Mouse (Mus musculus) midbrain, embryonic 16.5 days (tissue): ENCODE data around the gene Olfr1020. TPM values are rescaled to one million over a fixed set of nuclear protein-coding genes. Genes with fewer than 3 reads are reported as not detected.

Source experiments
- ATAC-seq: fragments of 200-750 bp; cut with Nextera tagmentation; 2 replicates; pipeline ENCODE4 v1.8.0; 2017; ENCODE audit warnings: moderate TSS enrichment
- H3K27ac ChIP-seq: fragments of 300-500 bp; sonication (generic); 2 replicates; pipeline ENCODE4 v1.5.1; 2014; ENCODE audit warnings: mild to moderate bottlenecking, low read length, mixed read lengths
- H3K27me3 ChIP-seq: fragments of 300-500 bp; sonication (generic); 2 replicates; pipeline ENCODE4 v1.6.1; 2014; ENCODE audit warnings: low read depth, low read length, mixed read lengths; ENCODE audit not compliant: control insufficient read depth, insufficient read depth
- H3K36me3 ChIP-seq: fragments of 300-500 bp; sonication (generic); 2 replicates; pipeline ENCODE4 v1.6.1; 2014; ENCODE audit warnings: mild to moderate bottlenecking, low read length, moderate library complexity, mixed read lengths; ENCODE audit not compliant: control insufficient read depth, insufficient read depth
- H3K4me1 ChIP-seq: fragments of 300-500 bp; sonication (generic); 2 replicates; pipeline ENCODE4 v1.6.1; 2014; ENCODE audit warnings: mild to moderate bottlenecking, low read length, mixed read lengths; ENCODE audit not compliant: control insufficient read depth, insufficient read depth
- H3K4me2 ChIP-seq: fragments of 300-500 bp; sonication (generic); 2 replicates; pipeline ENCODE4 v1.6.1; 2014; ENCODE audit warnings: mild to moderate bottlenecking, low read length, mixed read lengths
- H3K4me3 ChIP-seq: fragments of 300-500 bp; sonication (generic); 2 replicates; pipeline ENCODE4 v1.5.1; 2014; ENCODE audit warnings: low read depth, mild to moderate bottlenecking, low read length, moderate library complexity, mixed read lengths
- H3K9ac ChIP-seq: fragments of 300-500 bp; sonication (generic); 2 replicates; pipeline ENCODE4 v1.6.1; 2014; ENCODE audit warnings: low read depth, low read length, mixed read lengths
- H3K9me3 ChIP-seq: fragments of 300-500 bp; sonication (generic); replicated peaks from 2 replicates; pipeline ENCODE4 v1.6.1; 2014; ENCODE audit warnings: mild to moderate bottlenecking, low read length, mixed read lengths; ENCODE audit not compliant: control insufficient read depth, poor library complexity, severe bottlenecking
- WGBS: fragments of 180-500 bp; shearing (Covaris S2); extraction: QIAGEN DNeasy Blood & Tissue Kit; methylation state at CpG from one replicate; pipeline ENCODE4 v1.1.7; 2014; 5-methylcytosine and 5-hydroxymethylcytosine counted together
- polyA plus RNA-seq: library from polyadenylated mRNA; unstranded; fragments of >200 nt; fragmentation: Nextera tagmentation; extraction: Ambion mirVana; gene quantifications from 2 replicates; pipeline ENCODE4 v1.2.1, GENCODE M21; 2015

Olfr1020 gene
- polyA plus RNA-seq: not detected in 2 replicates

GRCm38 (mm10) chr2:85846730-85847129 lies at the start of gene Olfr1020:
Olfr1020 (plus strand) TSS chr2:85847030.
- no peak within 1 kb of the TSS for H3K4me2 ChIP-seq
- H3K36me3 ChIP-seq: no peaks in the 10 kb centered on the region
- no peaks in the 10 kb centered on the region for H3K27me3 ChIP-seq
- no peaks in the 10 kb centered on the region for H3K4me1 ChIP-seq
- no peaks in the 10 kb centered on the region for H3K9me3 ChIP-seq
- ATAC-seq: no peak
- WGBS: 68% methylated on average over 1 of the region's 1 CpGs
- H3K9ac ChIP-seq: no peak within 1 kb of the TSS
- no peak within 1 kb of the TSS for H3K4me3 ChIP-seq
- H3K27ac ChIP-seq: no peak within 1 kb of the TSS

GRCm38 (mm10) chr2:85802444-85802843 lies 44.4 kb upstream of the Olfr1020 start, which contains the start of gene Olfr1016:
Olfr1016 (minus strand) TSS chr2:85802544.
- Histone ChIP-seq H3K4me3 (no peak within 1 kb of the TSS), H3K27me3 (no peaks in the 10 kb centered on the region), H3K36me3 (no peaks in the 10 kb centered on the region), H3K9me3 (no peaks in the 10 kb centered on the region), H3K27ac (no peak within 1 kb of the TSS), H3K4me1 (no peaks in the 10 kb centered on the region), H3K4me2 (no peak within 1 kb of the TSS), H3K9ac (no peak within 1 kb of the TSS)
- no peak for ATAC-seq
- 94% methylated on average over 2 of the region's 2 CpGs for WGBS

DNA sequence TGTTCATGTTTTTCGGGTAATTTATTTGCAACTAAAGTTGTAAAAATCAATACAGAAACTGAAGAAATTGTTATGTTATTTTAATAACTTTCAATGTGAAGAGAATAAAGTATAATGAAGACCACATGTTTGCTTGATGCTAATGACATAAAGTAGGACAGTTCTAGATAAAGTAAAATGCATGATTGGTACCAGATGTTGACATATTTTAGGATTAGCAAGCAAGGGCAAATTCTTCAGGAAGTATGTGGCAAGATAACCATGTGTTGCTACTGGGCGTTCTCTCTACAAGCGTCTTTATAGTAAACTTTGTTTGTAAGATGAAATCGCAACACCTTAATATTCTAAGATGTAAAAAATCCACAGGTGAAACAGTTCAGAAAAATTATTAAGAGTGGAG lies 42.3 kb upstream of the Olfr1020 start:
- 93% methylated on average over 4 of the region's 4 CpGs for WGBS
- no peaks in the 10 kb centered on the region for H3K9me3 ChIP-seq
- no peaks in the 10 kb centered on the region for H3K4me1 ChIP-seq
- H3K4me2 ChIP-seq: no peak overlapping the region
- no peak overlapping the region for H3K9ac ChIP-seq
- no peaks in the 10 kb centered on the region for H3K36me3 ChIP-seq
- no peak overlapping the region for H3K4me3 ChIP-seq
- ATAC-seq: no peak
- H3K27ac ChIP-seq: no peak overlapping the region
- no peaks in the 10 kb centered on the region for H3K27me3 ChIP-seq

DNA sequence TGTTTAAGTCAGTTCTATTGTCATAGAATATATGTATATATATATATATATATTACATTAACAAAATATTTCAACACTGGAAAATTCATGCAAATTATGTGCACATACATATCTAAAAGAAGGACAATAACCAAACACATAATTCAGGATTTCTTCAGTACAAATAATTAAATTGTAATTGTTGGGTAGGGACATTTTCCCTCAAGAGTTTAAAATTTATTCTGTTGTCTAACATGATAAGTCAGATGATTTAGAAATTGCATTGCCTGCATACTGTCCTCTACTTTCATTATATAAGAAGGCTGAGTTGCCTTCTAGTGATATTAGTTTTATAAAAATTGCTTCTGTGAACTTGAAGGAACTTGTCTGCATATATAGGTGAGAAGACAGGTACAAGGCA lies 28.7 kb upstream of the Olfr1020 start, which contains the start of gene Olfr1018:
Gene Olfr1018, plus strand, starts transcription at position 301 of the 400 bp plus-strand sequence.
- no peak for ATAC-seq

DNA sequence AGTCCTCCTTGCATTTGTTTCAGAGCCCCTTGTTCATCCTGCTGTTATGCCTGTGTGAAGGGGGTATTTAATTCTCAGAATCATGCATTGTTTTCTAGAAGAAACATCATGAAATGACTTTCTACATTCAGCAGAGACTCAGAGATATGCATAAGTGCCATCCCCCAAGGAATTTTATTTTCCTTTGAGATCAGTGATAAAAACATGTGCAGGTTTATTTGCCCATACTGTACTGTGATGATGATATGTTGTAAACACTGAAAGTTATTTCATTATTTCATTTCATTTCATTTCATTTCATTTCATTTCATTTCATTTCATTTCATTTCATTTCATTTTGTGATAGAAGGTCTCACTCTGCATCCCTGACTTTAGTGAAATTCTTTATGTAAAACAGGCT lies 1.4 kb upstream of the Olfr1020 start, which contains the start of gene Olfr1019:
Gene Olfr1019, minus strand, starts transcription at position 101 of the 400 bp plus-strand sequence.
- Histone ChIP-seq H3K4me2 (no peak within 1 kb of the TSS), H3K9me3 (no peaks in the 10 kb centered on the region), H3K36me3 (no peaks in the 10 kb centered on the region), H3K27ac (no peak within 1 kb of the TSS), H3K4me3 (no peak within 1 kb of the TSS), H3K27me3 (no peaks in the 10 kb centered on the region), H3K9ac (no peak within 1 kb of the TSS), H3K4me1 (no peaks in the 10 kb centered on the region)
- no peak for ATAC-seq

More for the DNA sequence above, 28.7 kb upstream of the Olfr1020 start, which contains the start of gene Olfr1018:
- no peak within 1 kb of the TSS for H3K4me2 ChIP-seq
- H3K27ac ChIP-seq: no peak within 1 kb of the TSS
- no peaks in the 10 kb centered on the region for H3K9me3 ChIP-seq
- no peaks in the 10 kb centered on the region for H3K36me3 ChIP-seq
- H3K4me1 ChIP-seq: no peaks in the 10 kb centered on the region
- H3K9ac ChIP-seq: no peak within 1 kb of the TSS
- no peaks in the 10 kb centered on the region for H3K27me3 ChIP-seq
- H3K4me3 ChIP-seq: no peak within 1 kb of the TSS

GRCm38 (mm10) chr2:85868294-85868693 lies 21.5 kb downstream of the Olfr1020 start, which contains the start of gene Olfr1022:
Olfr1022 (plus strand) TSS chr2:85868594.
- 68% methylated on average over 2 of the region's 2 CpGs for whole genome bisulfite sequencing
- Histone ChIP-seq H3K4me1 (no peaks in the 10 kb centered on the region), H3K4me3 (no peak within 1 kb of the TSS)

GRCm38 (mm10) chr2:85885340-85885739 lies 38.5 kb downstream of the Olfr1020 start, which contains the start of gene Olfr1023:
Olfr1023 (plus strand) TSS chr2:85885640.
- 76% methylated on average over 2 of the region's 2 CpGs for WGBS

More at GRCm38 (mm10) chr2:85868294-85868693, 21.5 kb downstream of the Olfr1020 start, which contains the start of gene Olfr1022:
- H3K36me3 ChIP-seq: no peaks in the 10 kb centered on the region
- ATAC-seq: no peak
- H3K4me2 ChIP-seq: no peak within 1 kb of the TSS
- no peaks in the 10 kb centered on the region for H3K9me3 ChIP-seq
- H3K9ac ChIP-seq: no peak within 1 kb of the TSS
- no peak within 1 kb of the TSS for H3K27ac ChIP-seq
- no peaks in the 10 kb centered on the region for H3K27me3 ChIP-seq

More at GRCm38 (mm10) chr2:85885340-85885739, 38.5 kb downstream of the Olfr1020 start, which contains the start of gene Olfr1023:
- no peaks in the 10 kb centered on the region for H3K4me1 ChIP-seq
- ATAC-seq: no peak
- H3K36me3 ChIP-seq: no peaks in the 10 kb centered on the region
- no peak within 1 kb of the TSS for H3K27ac ChIP-seq
- no peak within 1 kb of the TSS for H3K9ac ChIP-seq
- H3K4me3 ChIP-seq: no peak within 1 kb of the TSS
- no peaks in the 10 kb centered on the region for H3K27me3 ChIP-seq
- no peak within 1 kb of the TSS for H3K4me2 ChIP-seq
- H3K9me3 ChIP-seq: no peaks in the 10 kb centered on the region

Other genes with a start within 250 kb of the Olfr1020 start
- not detected in 2 replicates for gene Olfr1000, start 235.1 kb upstream of the Olfr1020 start, polyA plus RNA-seq
- not detected in 2 replicates for gene Olfr1002, start 196.3 kb upstream of the Olfr1020 start, polyA plus RNA-seq
- gene Olfr154, start 182.6 kb upstream of the Olfr1020 start, polyA plus RNA-seq: not detected in 2 replicates
- gene Olfr1006, start 168.3 kb upstream of the Olfr1020 start, polyA plus RNA-seq: not detected in 2 replicates
- not detected in 2 replicates for gene Olfr1008, start 157.6 kb upstream of the Olfr1020 start, polyA plus RNA-seq
- gene Olfr1009, start 131.6 kb upstream of the Olfr1020 start, polyA plus RNA-seq: not detected in 2 replicates
- not detected in 2 replicates for gene Olfr1012, start 84.3 kb upstream of the Olfr1020 start, polyA plus RNA-seq
- not detected in 2 replicates for gene Olfr1013, start 79.9 kb upstream of the Olfr1020 start, polyA plus RNA-seq
- not detected in 2 replicates for gene Olfr1014, start 74.3 kb upstream of the Olfr1020 start, polyA plus RNA-seq
- gene Olfr1015, start 65.0 kb upstream of the Olfr1020 start, polyA plus RNA-seq: not detected in 2 replicates
- not detected in 2 replicates for gene Olfr1016, start 44.5 kb upstream of the Olfr1020 start, polyA plus RNA-seq
- not detected in 2 replicates for gene Olfr1018, start 28.6 kb upstream of the Olfr1020 start, polyA plus RNA-seq
- not detected in 2 replicates for gene Olfr1019, start 1.5 kb upstream of the Olfr1020 start, polyA plus RNA-seq
- gene Olfr1022, start 21.6 kb downstream of the Olfr1020 start, polyA plus RNA-seq: not detected in 2 replicates
- not detected in 2 replicates for gene Olfr1023, start 38.6 kb downstream of the Olfr1020 start, polyA plus RNA-seq
- gene Olfr1024, start 58.0 kb downstream of the Olfr1020 start, polyA plus RNA-seq: not detected in 2 replicates
- gene Olfr1025-ps1, start 68.2 kb downstream of the Olfr1020 start, polyA plus RNA-seq: not detected in 2 replicates
- gene Olfr1026, start 74.5 kb downstream of the Olfr1020 start, polyA plus RNA-seq: not detected in 2 replicates
- not detected in 2 replicates for gene Olfr1028, start 103.4 kb downstream of the Olfr1020 start, polyA plus RNA-seq
- gene Olfr1029, start 126.9 kb downstream of the Olfr1020 start, polyA plus RNA-seq: not detected in 2 replicates
- not detected in 2 replicates for gene Olfr1030, start 132.2 kb downstream of the Olfr1020 start, polyA plus RNA-seq
- gene Olfr1031, start 143.3 kb downstream of the Olfr1020 start, polyA plus RNA-seq: not detected in 2 replicates
- gene Olfr1032, start 158.5 kb downstream of the Olfr1020 start, polyA plus RNA-seq: not detected in 2 replicates
- 0.79 TPM in 1 of 2 replicates, not detected in the other for gene Olfr1033, start 173.6 kb downstream of the Olfr1020 start, polyA plus RNA-seq
- gene Olfr1034, start 198.8 kb downstream of the Olfr1020 start, polyA plus RNA-seq: not detected in 2 replicates
- not detected in 2 replicates for gene Olfr1036, start 227.0 kb downstream of the Olfr1020 start, polyA plus RNA-seq
- gene Olfr1037, start 240.4 kb downstream of the Olfr1020 start, polyA plus RNA-seq: not detected in 2 replicates